ENCODE assay signal across 8 mouse cellular contexts in genomic region chr6:125046691-125047090, GRCm38 (mm10). TPM values are rescaled to one million over a fixed set of nuclear protein-coding genes. Genes with fewer than 3 reads are reported as not detected.
DNase-seq lines count a peak whose midpoint lies in the region; ATAC-seq and TF ChIP-seq lines count a peak whose summit lies in the region.

No protein-coding gene starts in this region.

- TF ChIP-seq EP300 in lung, postnatal 0 days (IDR thresholded peaks at IDR 0.05) = no peak

- no peaks in the 10 kb centered on the region for H3K27me3 ChIP-seq in forebrain, embryonic 16.5 days (replicated peaks; ENCODE audit: control insufficient read depth, insufficient read depth, low read length)
- no peaks in the 10 kb centered on the region for H3K27me3 ChIP-seq in hindbrain, embryonic 12.5 days
- H3K27me3 ChIP-seq in lung, postnatal 0 days (replicated peaks; ENCODE audit: insufficient read depth, low read length) = no peaks in the 10 kb centered on the region

- H3K9me3 ChIP-seq in forebrain, embryonic 16.5 days (ENCODE audit: control insufficient read depth, low read length) = no peaks in the 10 kb centered on the region
- H3K9me3 ChIP-seq in hindbrain, embryonic 12.5 days (replicated peaks) = no peaks in the 10 kb centered on the region
- H3K9me3 ChIP-seq in lung, postnatal 0 days (ENCODE audit: low read length) = no peaks in the 10 kb centered on the region

- H3K4me2 ChIP-seq in forebrain, embryonic 16.5 days (ENCODE audit: low read length) = no peak overlapping the region
- no peak overlapping the region for H3K4me2 ChIP-seq in hindbrain, embryonic 12.5 days (replicated peaks)
- H3K4me2 ChIP-seq in lung, postnatal 0 days (replicated peaks; ENCODE audit: low read depth, low read length) = no peak overlapping the region

- TF ChIP-seq CTCF in lung, postnatal 0 days (IDR thresholded peaks at IDR 0.05) = peak; percentile 93

- peaks cover 36% of the 10 kb centered on the region for H3K36me3 ChIP-seq in forebrain, embryonic 16.5 days (ENCODE audit: control insufficient read depth, insufficient read depth)
- H3K36me3 ChIP-seq in hindbrain, embryonic 12.5 days = peaks cover 75% of the 10 kb centered on the region
- peaks cover 53% of the 10 kb centered on the region for H3K36me3 ChIP-seq in lung, postnatal 0 days (ENCODE audit: insufficient read depth, low read length)

- H3K9ac ChIP-seq in forebrain, embryonic 16.5 days (replicated peaks; ENCODE audit: low read depth, low read length) = no peak overlapping the region
- no peak overlapping the region for H3K9ac ChIP-seq in hindbrain, embryonic 12.5 days
- H3K9ac ChIP-seq in lung, postnatal 0 days (replicated peaks; ENCODE audit: low read depth) = no peak overlapping the region

- DNase-seq in MN1 (ENCODE audit: low spot score) = peak; percentile 86
- peak; percentile 82 for DNase-seq in cerebellum, adult 11 months
- DNase-seq in layer of hippocampus, adult 9-10 months (ENCODE audit: low spot score) = peak; percentile 60
- peak; percentile 93 for DNase-seq in lung, postnatal 0 days (ENCODE audit: low spot score)
- peak; percentile 76 for DNase-seq in ovary, postnatal 36 days (ENCODE audit: low spot score)
- DNase-seq in thymus, postnatal 36 days = peak; percentile 65 to 73

- H3K4me1 ChIP-seq in forebrain, embryonic 16.5 days (replicated peaks; ENCODE audit: control insufficient read depth, insufficient read depth, low read length) = 0 out of 2 replicates have a peak, but pooled peaks cover 3% of the 10 kb centered on the region
- H3K4me1 ChIP-seq in hindbrain, embryonic 12.5 days = peaks cover 4% of the 10 kb centered on the region; the same call in 1 of the 2 replicates
- H3K4me1 ChIP-seq in lung, postnatal 0 days (ENCODE audit: insufficient read depth, low read depth, low read length) = no peaks in the 10 kb centered on the region

- peak; percentile 59 for ATAC-seq in forebrain, embryonic 16.5 days
- peak; percentile 61 for ATAC-seq in hindbrain, embryonic 12.5 days (ENCODE audit: low FRiP score)
- peak; percentile 79 for ATAC-seq in lung, postnatal 0 days

- WGBS in forebrain, embryonic 16.5 days = 33% methylated on average over 5 of the region's 5 CpGs
- 52% methylated on average over 5 of the region's 5 CpGs for WGBS in hindbrain, embryonic 12.5 days
- whole genome bisulfite sequencing in lung, postnatal 0 days = 27% methylated on average over 5 of the region's 5 CpGs

- H3K27ac ChIP-seq in forebrain, embryonic 16.5 days (ENCODE audit: low read length) = no peak overlapping the region
- H3K27ac ChIP-seq in hindbrain, embryonic 12.5 days = no peak overlapping the region
- no peak overlapping the region for H3K27ac ChIP-seq in lung, postnatal 0 days (ENCODE audit: low read length)

- no peak overlapping the region for H3K4me3 ChIP-seq in forebrain, embryonic 16.5 days (replicated peaks; ENCODE audit: low read length)
- no peak overlapping the region for H3K4me3 ChIP-seq in hindbrain, embryonic 12.5 days
- H3K4me3 ChIP-seq in lung, postnatal 0 days (ENCODE audit: low read depth, low read length) = no peak overlapping the region

RNA-seq across cellular contexts. Expression of gene Acrbp, which starts 2.8 kb away (rescaled TPM):
- polyA plus RNA-seq in forebrain, embryonic 16.5 days (2015; fragmentation: Nextera tagmentation; extraction: Ambion mirVana) = 21.4 and 31.6 TPM in 2 replicates
- polyA plus RNA-seq in hindbrain, embryonic 12.5 days (2016; fragmentation: Nextera tagmentation; extraction: Ambion mirVana) = 16.0 and 18.3 TPM in 2 replicates
- polyA plus RNA-seq in lung, postnatal 0 days (2015; fragmentation: Nextera tagmentation; extraction: Ambion mirVana) = 4.1 and 4.4 TPM in 2 replicates

RNA-seq across cellular contexts. Expression of gene Ing4, which starts 7.1 kb away (rescaled TPM):
- polyA plus RNA-seq in forebrain, embryonic 16.5 days (2015; fragmentation: Nextera tagmentation; extraction: Ambion mirVana) = 200 and 204 TPM in 2 replicates
- polyA plus RNA-seq in hindbrain, embryonic 12.5 days (2016; fragmentation: Nextera tagmentation; extraction: Ambion mirVana) = 151 and 159 TPM in 2 replicates
- polyA plus RNA-seq in lung, postnatal 0 days (2015; fragmentation: Nextera tagmentation; extraction: Ambion mirVana) = 100 and 104 TPM in 2 replicates

RNA-seq across cellular contexts. Expression of gene Lpar5, which starts 21.0 kb away (rescaled TPM):
- polyA plus RNA-seq in forebrain, embryonic 16.5 days (2015; fragmentation: Nextera tagmentation; extraction: Ambion mirVana) = 0.44 and 0.60 TPM in 2 replicates
- 0.33 and 0.40 TPM in 2 replicates for polyA plus RNA-seq in hindbrain, embryonic 12.5 days (2016; fragmentation: Nextera tagmentation; extraction: Ambion mirVana)
- polyA plus RNA-seq in lung, postnatal 0 days (2015; fragmentation: Nextera tagmentation; extraction: Ambion mirVana) = 0.19 and 0.44 TPM in 2 replicates

RNA-seq across cellular contexts. Expression of gene Zfp384, which starts 37.7 kb away (rescaled TPM):
- 15.2 and 19.0 TPM in 2 replicates for polyA plus RNA-seq in forebrain, embryonic 16.5 days (2015; fragmentation: Nextera tagmentation; extraction: Ambion mirVana)
- 21.6 and 22.3 TPM in 2 replicates for polyA plus RNA-seq in hindbrain, embryonic 12.5 days (2016; fragmentation: Nextera tagmentation; extraction: Ambion mirVana)
- polyA plus RNA-seq in lung, postnatal 0 days (2015; fragmentation: Nextera tagmentation; extraction: Ambion mirVana) = 8.6 and 9.9 TPM in 2 replicates

RNA-seq across cellular contexts. Expression of gene Chd4, which starts 49.1 kb away (rescaled TPM):
- polyA plus RNA-seq in forebrain, embryonic 16.5 days (2015; fragmentation: Nextera tagmentation; extraction: Ambion mirVana) = 78.1 and 79.8 TPM in 2 replicates
- 131 and 133 TPM in 2 replicates for polyA plus RNA-seq in hindbrain, embryonic 12.5 days (2016; fragmentation: Nextera tagmentation; extraction: Ambion mirVana)
- polyA plus RNA-seq in lung, postnatal 0 days (2015; fragmentation: Nextera tagmentation; extraction: Ambion mirVana) = 53.5 and 59.8 TPM in 2 replicates
